Mouse (Mus musculus): ENCODE data around the gene Troap. TPM values are rescaled to one million over a fixed set of nuclear protein-coding genes. Genes with fewer than 3 reads are reported as not detected.
A peak's percentile ranks its signal among the peaks of the same experiment; 100 is the strongest.
"Not testable (repeated sequence)": the region's sequence is repeated elsewhere in the genome, so short reads cannot be mapped to it uniquely, and the experiment has no call there.

Gene Troap
- total RNA-seq, 2 experiments from 2014 or later = 0.32 TPM; not detected in 1

DNA sequence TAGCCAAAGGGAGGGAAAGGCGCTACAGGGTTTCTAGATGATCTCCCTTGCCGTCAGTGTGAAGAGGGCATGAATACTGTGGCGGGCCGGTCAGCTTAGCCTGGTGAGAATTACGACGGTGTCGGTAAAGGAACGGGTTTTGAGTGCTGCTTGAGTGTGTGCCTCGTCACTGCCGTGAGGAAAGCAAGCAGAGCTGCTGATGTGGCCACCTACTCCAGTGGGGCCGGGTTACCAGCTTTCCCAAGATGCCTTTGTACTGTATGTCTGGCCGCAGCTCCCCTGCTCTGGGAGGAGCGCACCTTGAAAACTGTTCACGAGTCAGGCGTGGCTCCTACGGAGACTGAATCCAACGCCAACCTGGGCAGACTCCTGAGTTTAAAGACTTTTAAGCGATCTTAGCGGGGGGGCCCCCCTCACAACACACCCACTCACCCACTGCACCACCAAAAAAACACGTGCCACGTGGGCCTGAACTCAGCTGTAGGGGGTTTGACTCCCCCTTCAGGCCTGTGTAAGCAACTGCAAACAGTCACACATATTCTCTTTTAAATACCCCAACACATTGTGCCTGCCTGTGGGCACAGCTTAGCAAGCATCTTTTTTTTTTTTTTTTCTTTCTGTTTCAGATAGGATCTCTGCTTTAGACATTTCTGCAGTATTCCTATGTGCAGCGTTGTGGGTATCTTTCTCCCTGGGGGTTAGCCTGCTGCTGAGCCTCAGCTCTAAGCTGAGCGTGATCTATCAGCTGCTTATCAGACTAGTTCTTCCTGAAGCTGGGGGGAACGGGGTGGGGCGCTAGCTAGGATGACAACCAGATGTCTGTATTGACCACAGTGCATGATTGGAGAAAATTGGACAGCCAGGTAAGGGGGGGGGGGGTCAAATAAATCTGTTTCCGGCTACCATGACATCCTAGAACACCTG lies 34.1 kb upstream of the Troap start:
- no peak for DNase-seq (ENCODE audit: low spot score in 2 of 2)
- intact Hi-C loops (cut with DNase I) = no loop called here

- intact Hi-C loops (cut with DNase I) = no loop called here
- DNase-seq (ENCODE audit: low spot score in 2 of 2) = no peak
Measured at GRCm38 (mm10) chr15:99040920-99041856, 33.2 kb upstream of the Troap start.

GRCm38 (mm10) chr15:99042334-99042733 lies 32.0 kb upstream of the Troap start:
- no peak for DNase-seq (ENCODE audit: low spot score in 2 of 2)
- intact Hi-C loops (cut with DNase I) = no loop called here

GRCm38 (mm10) chr15:99044854-99045253 lies 29.5 kb upstream of the Troap start:
- intact Hi-C loops (cut with DNase I) = loop anchor here (5.0 kb wide), 1 partner anchor 42 kb away; the partner anchor contains the start of gene C1ql4
- DNase-seq (ENCODE audit: low spot score in 2 of 2) = no peak

- intact Hi-C loops (cut with DNase I) = loop anchor here (5.0 kb wide), 1 partner anchor 42 kb away; the partner anchor contains the start of gene C1ql4
- DNase-seq (ENCODE audit: low spot score in 2 of 2) = not testable (repeated sequence)
Measured at GRCm38 (mm10) chr15:99045734-99046133, 28.6 kb upstream of the Troap start.

DNA sequence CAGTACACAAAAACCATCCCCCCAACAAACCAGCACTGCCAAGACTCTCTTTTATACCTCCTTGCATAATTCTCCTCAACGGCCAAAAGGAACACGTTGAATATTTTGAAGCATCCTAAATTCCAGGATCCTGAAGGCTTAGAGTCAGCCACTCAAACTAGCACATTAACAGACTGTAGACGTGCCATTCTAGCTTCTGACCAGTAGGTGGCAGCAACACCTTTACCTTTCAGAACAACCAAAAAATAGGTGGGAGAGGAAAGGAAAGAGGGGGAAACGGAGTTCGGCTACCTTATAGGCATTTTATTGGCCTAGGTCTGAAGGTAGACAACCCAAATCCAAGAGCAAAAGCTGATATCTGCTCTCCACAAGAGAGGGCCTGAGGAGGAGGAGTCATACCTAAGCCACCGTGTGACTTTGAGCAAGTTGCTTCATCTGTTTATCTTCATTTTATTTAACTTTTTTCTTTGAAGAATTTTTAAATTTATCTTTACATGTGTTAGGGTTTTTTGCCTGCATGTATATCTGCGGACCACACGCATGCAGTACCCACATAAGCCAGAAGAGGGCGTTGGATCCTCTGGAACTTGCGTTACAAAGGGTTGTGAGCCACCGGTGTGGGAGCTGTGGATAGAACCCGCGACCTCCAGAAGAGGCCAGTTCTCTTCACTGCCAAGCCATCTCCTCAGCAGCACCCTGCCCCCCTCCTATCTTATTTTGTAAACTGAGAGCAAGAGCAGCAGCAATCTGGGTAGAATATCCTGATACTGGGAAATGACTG lies 24.7 kb upstream of the Troap start:
- intact Hi-C loops (cut with DNase I) = loop anchor here (5.0 kb wide), 1 partner anchor 38 kb away; the partner anchor contains the start of gene C1ql4
- DNase-seq (ENCODE audit: low spot score in 2 of 2) = peak in 1 of 2 experiments; percentile 47

DNA sequence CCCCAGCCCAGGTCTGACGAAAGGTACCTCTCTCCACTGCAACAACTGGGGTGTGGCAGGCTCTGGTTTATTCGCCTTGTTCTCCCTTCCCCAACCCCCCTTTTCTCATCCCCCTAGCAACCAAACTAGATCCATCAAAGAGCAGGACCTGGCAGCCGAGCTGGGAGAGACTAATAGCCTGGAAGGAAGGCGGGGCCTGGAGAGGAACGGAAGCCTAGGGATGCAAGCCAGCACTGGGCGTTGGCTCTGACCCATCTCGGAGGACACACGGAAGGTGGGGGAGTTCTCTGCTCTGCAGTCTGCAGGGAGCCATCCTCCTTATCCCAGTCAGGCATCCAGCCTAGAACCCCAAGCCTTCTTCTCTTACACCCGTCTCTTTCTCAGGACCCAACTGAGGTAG lies 21.0 kb upstream of the Troap start:
- no peak for DNase-seq (ENCODE audit: low spot score in 2 of 2)
- intact Hi-C loops (cut with DNase I) = no loop called here

GRCm38 (mm10) chr15:99055040-99055439 lies 19.3 kb upstream of the Troap start, which contains the start of gene Prph:
Gene Prph (plus strand): TSS chr15:99055174.
- intact Hi-C loops (cut with DNase I) = no loop called here
- DNase-seq (ENCODE audit: low spot score in 2 of 2) = no peak

DNA sequence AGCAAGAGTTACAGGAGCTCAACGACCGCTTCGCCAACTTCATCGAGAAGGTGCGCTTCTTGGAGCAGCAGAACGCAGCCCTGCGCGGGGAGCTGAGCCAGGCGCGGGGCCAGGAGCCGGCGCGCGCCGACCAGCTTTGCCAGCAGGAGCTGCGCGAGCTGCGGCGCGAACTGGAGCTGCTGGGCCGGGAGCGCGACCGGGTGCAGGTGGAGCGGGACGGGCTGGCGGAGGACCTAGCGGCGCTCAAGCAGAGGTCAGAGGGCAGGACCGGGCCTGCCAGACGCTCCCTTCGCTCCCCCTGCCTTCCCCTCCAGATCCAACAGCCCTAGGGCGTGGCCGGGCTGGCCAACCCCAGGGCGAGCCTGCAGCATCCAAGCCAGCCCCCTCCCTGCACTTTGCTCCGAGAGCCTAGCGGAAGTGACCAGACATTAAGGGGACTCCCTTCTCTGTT lies 18.8 kb upstream of the Troap start:
- peak in 1 of 2 experiments; percentile 43 for DNase-seq (ENCODE audit: low spot score in 2 of 2)
- intact Hi-C loops (cut with DNase I) = no loop called here

GRCm38 (mm10) chr15:99056332-99056731 lies 18.0 kb upstream of the Troap start:
- intact Hi-C loops (cut with DNase I) = no loop called here
- no peak for DNase-seq (ENCODE audit: low spot score in 2 of 2)

GRCm38 (mm10) chr15:99065557-99066165 lies 8.7 kb upstream of the Troap start:
- no peak for DNase-seq (ENCODE audit: low spot score in 2 of 2)
- intact Hi-C loops (cut with DNase I) = no loop called here

- DNase-seq (ENCODE audit: low spot score in 2 of 2) = no peak
- intact Hi-C loops (cut with DNase I) = no loop called here
Measured at GRCm38 (mm10) chr15:99071988-99072387, 2.4 kb upstream of the Troap start.

- DNase-seq (ENCODE audit: low spot score in 2 of 2) = peak; percentile 97 to 98
- intact Hi-C loops (cut with DNase I) = no loop called here
Measured at GRCm38 (mm10) chr15:99074600-99075333, 392 bp downstream of the Troap start.

- DNase-seq (ENCODE audit: low spot score in 2 of 2); intact Hi-C loops (cut with DNase I): not testable (repeated sequence)
Measured at GRCm38 (mm10) chr15:99076011-99076410, 1.6 kb downstream of the Troap start.

DNA sequence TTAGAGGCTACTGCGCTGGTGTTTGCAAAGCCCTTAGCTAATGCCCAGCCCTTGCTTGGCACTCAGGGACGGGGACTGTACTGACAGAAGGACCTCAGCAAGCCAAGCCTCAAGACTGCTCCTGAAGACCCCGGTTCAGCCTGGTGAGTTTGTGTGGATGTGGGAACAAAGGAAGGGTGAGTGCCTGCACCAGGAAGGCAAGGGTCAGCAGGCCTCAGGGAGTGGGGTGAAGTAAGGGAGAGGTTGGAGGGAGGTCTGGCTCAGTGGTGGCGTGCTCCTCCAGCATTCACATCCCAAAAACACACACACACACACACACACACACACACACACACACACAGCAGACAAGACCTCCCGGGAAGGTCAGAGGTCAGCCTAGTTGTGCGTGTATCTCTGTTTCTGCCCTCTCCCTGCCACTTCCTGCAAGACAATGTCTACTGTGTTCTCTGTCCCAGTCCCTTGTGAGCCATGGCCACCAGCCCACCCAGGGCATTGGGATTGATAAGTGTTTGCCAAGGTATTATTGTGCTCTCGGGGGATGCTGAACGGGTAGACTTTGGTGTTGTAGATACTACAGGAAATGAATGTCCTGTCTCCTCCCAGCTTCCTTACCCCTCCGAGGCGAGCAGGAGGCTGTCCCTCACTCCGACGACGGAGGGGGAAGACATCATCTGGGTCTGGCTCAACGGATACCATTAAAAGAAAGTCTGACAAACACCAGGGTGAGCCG lies 4.0 kb downstream of the Troap start:
- DNase-seq (ENCODE audit: low spot score in 2 of 2) = no peak
- intact Hi-C loops (cut with DNase I) = no loop called here

GRCm38 (mm10) chr15:99079804-99080203 lies 5.4 kb downstream of the Troap start:
- intact Hi-C loops (cut with DNase I) = loop anchor here (5.0 to 10.0 kb wide), 2 partner anchors 117 to 185 kb away; no protein-coding TSS in a partner anchor
- DNase-seq (ENCODE audit: low spot score in 2 of 2) = no peak

GRCm38 (mm10) chr15:99082322-99082721 lies 7.9 kb downstream of the Troap start:
- intact Hi-C loops (cut with DNase I) = loop anchor here (5.0 to 10.0 kb wide), 2 partner anchors 115 to 182 kb away; no protein-coding TSS in a partner anchor
- DNase-seq (ENCODE audit: low spot score in 2 of 2) = no peak
